Mouse (Mus musculus): ENCODE data around the gene Paf1. TPM values are rescaled to one million over a fixed set of nuclear protein-coding genes. Genes with fewer than 3 reads are reported as not detected.

Paf1 gene
- total and polyA plus RNA-seq, 2 experiments, result 16.1 to 59.1 TPM

DNA sequence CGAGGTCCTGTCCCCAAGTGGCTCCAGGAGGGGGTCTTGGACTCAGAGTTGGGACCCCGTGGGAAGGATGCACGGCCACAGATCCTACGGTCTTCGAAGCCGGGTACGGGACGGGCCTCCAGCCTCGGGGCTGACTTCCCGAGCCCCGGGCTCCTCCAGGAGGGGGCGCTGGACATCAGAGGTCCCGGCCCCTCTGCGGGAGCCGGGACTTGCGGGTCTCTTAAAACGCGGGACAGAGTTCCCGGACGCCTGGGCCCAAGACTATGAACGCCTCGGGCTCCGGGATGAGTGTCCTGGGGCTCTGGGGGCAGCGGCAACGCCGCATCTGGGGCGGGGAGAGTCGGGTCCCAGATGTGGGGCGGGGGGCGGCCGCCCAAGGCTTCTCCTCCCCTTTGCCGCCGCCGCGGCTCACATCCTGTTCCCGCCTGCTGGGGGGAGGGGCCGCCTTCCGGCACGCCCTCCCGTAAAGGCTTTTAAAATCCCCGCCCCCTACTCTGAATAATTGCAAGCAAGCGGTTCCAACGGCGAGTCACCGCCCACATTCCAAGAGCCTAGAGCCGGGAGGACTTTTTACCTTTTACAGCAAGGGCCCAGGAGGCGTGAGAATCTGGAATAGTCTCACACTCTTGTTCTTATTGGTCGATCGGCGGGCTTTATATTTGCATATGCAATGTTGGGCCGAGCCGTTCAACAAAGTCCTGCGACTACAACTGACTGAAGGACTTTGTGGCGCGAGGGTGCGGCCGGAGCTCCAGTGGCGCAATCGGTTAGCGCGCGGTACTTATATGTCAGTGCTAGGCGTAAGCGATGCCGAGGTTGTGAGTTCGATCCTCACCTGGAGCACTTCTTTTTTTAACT, 20.3 kb upstream of the Paf1 start, which contains the start of gene Plekhg2:
Gene Plekhg2, minus strand, starts transcription at position 349 of the 858 bp plus-strand sequence.
- peak; percentile 98 for DNase-seq (ENCODE audit: extremely low read depth, low read depth, low spot score)
- Histone ChIP-seq H3K27ac (replicated peaks; ENCODE audit: insufficient read depth, low read depth, low read length) (peak within 1 kb of the TSS; percentile 70), H3K36me3 (ENCODE audit: control insufficient read depth, insufficient read depth, low read length) (peaks cover 4% of the 10 kb centered on the region; the same call in 1 of the 2 replicates), H3K4me3 (ENCODE audit: insufficient read depth, low read depth, low read length) (peak within 1 kb of the TSS; percentile 84), H3K9ac (ENCODE audit: low read depth, low read length) (peak within 1 kb of the TSS; percentile 81), H3K79me2 (ENCODE audit: control insufficient read depth, insufficient read depth, low read length) (peaks cover 5% of the 10 kb centered on the region), H3K27me3 (ENCODE audit: control insufficient read depth, insufficient read depth, low read length) (no peaks in the 10 kb centered on the region), H3K4me1 (ENCODE audit: control insufficient read depth, insufficient read depth, low read length) (peaks cover 3% of the 10 kb centered on the region; the same call in 1 of the 2 replicates)
- TF ChIP-seq POLR2A (IDR thresholded peaks at IDR 0.05; ENCODE audit: extremely low read depth, insufficient read depth, low read length), result 0 out of 2 replicates have a peak, but pooled peaks have one; percentile 27
- peak; percentile 58 for TF ChIP-seq CTCF (IDR thresholded peaks at IDR 0.05; ENCODE audit: low read depth, low read length)
- under 1% methylated on average over 61 of the region's 66 CpGs for WGBS

DNA sequence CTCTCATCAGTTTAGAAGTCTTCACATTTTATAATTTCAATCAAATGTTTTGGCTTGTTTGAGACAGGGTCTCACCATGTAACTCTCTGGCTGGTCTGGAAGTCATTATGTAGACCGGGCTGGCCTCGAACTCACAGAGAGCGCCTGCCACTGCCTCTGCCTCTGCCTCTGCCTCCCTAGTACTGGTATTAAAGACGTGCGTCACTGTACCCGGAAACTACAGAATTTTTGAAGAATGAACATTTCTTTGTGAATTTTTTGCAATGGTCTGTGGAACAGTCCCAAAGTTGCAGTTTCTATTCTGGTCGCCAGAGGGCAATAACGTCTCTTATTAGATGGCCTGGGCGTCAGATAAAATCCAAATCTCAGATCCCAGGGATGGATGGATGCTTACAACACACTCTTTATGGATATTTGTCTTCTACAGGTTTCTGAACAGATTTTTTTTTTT, 19.6 kb upstream of the Paf1 start:
- Histone ChIP-seq H3K27me3 (ENCODE audit: control insufficient read depth, insufficient read depth, low read length) (no peaks in the 10 kb centered on the region), H3K9ac (ENCODE audit: low read depth, low read length) (peak overlapping the region; percentile 66), H3K79me2 (ENCODE audit: control insufficient read depth, insufficient read depth, low read length) (peaks cover 12% of the 10 kb centered on the region), H3K27ac (replicated peaks; ENCODE audit: insufficient read depth, low read depth, low read length) (peak overlapping the region; percentile 70), H3K36me3 (ENCODE audit: control insufficient read depth, insufficient read depth, low read length) (peaks cover 8% of the 10 kb centered on the region), H3K4me3 (ENCODE audit: insufficient read depth, low read depth, low read length) (peak overlapping the region; percentile 41), H3K4me1 (ENCODE audit: control insufficient read depth, insufficient read depth, low read length) (peaks cover 3% of the 10 kb centered on the region; the same call in 1 of the 2 replicates)
- TF ChIP-seq POLR2A (IDR thresholded peaks at IDR 0.05; ENCODE audit: extremely low read depth, insufficient read depth, low read length), result no peak
- no peak for TF ChIP-seq CTCF (IDR thresholded peaks at IDR 0.05; ENCODE audit: low read depth, low read length)
- under 1% methylated on average over 9 of the region's 9 CpGs for WGBS
- DNase-seq (ENCODE audit: extremely low read depth, low read depth, low spot score), result peak; percentile 76

DNA sequence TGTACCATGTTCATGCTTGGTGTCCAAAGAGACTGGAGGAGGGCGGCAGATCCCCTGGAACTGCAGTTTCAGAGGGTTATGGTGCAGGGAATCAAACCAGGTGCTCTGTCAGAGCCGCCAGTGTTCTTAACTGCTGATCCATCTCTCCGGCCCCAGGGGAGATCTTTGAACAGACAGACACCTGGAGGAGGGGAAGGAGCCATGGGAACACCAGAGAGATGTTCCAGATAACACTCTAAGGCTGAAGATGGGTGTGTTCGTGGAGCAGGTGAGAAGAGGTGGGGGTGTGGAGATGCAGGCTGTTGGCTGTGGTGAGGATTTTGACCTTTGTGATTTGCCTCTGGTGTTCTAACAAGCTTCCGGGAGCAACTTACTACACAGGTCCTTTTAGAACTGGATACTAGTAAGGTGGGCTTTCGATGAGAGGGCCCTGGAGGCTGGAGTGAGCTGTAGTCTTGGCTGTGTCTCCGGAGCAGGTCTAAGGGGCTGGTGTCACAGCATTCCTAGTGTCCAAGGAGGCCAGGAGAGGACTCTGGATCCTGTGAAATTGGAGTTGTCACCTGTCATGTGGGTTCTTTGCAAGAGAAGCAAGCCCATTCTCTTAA, 18.8 kb upstream of the Paf1 start:
- H3K36me3 ChIP-seq (ENCODE audit: control insufficient read depth, insufficient read depth, low read length), result peaks cover 8% of the 10 kb centered on the region
- TF ChIP-seq CTCF (IDR thresholded peaks at IDR 0.05; ENCODE audit: low read depth, low read length) (no peak), POLR2A (IDR thresholded peaks at IDR 0.05; ENCODE audit: extremely low read depth, insufficient read depth, low read length) (no peak)
- 67% methylated on average over 7 of the region's 7 CpGs for WGBS
- H3K27ac ChIP-seq (replicated peaks; ENCODE audit: insufficient read depth, low read depth, low read length), result peak overlapping the region; percentile 5; the same call in 1 of the 2 replicates
- no peak overlapping the region for H3K9ac ChIP-seq (ENCODE audit: low read depth, low read length)
- no peak for DNase-seq (ENCODE audit: extremely low read depth, low read depth, low spot score)
- H3K27me3 ChIP-seq (ENCODE audit: control insufficient read depth, insufficient read depth, low read length), result no peaks in the 10 kb centered on the region
- H3K79me2 ChIP-seq (ENCODE audit: control insufficient read depth, insufficient read depth, low read length), result peaks cover 20% of the 10 kb centered on the region
- H3K4me1 ChIP-seq (ENCODE audit: control insufficient read depth, insufficient read depth, low read length), result peaks cover 3% of the 10 kb centered on the region; the same call in 1 of the 2 replicates
- H3K4me3 ChIP-seq (ENCODE audit: insufficient read depth, low read depth, low read length), result no peak overlapping the region

DNA sequence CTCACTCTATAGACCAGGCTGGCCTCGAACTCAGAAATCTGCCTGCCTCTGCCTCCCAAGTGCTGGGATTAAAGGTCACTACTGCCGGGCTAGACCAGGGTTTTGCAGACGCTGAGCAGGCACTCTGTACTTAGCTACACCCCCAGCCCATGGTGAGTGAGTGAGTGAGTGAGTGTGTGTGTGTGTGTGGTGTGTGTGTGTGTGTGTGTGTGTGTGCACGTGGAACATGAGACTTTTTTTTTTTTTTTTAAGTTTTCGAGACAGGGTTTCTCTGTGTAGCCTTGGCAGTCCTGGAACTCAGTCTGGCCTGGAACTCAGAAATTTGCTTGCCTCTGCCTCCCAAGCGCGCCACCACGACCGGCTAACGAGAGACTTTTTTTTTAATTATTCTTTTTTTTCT, 18.1 kb upstream of the Paf1 start:
- DNase-seq (ENCODE audit: extremely low read depth, low read depth, low spot score), result peak; percentile 28
- Histone ChIP-seq H3K4me3 (ENCODE audit: insufficient read depth, low read depth, low read length) (no peak overlapping the region), H3K27me3 (ENCODE audit: control insufficient read depth, insufficient read depth, low read length) (no peaks in the 10 kb centered on the region), H3K9ac (ENCODE audit: low read depth, low read length) (no peak overlapping the region), H3K79me2 (ENCODE audit: control insufficient read depth, insufficient read depth, low read length) (peaks cover 20% of the 10 kb centered on the region), H3K27ac (replicated peaks; ENCODE audit: insufficient read depth, low read depth, low read length) (peak overlapping the region; percentile 97), H3K36me3 (ENCODE audit: control insufficient read depth, insufficient read depth, low read length) (peaks cover 8% of the 10 kb centered on the region), H3K4me1 (ENCODE audit: control insufficient read depth, insufficient read depth, low read length) (peaks cover 3% of the 10 kb centered on the region; the same call in 1 of the 2 replicates)
- 56% methylated on average over 10 of the region's 10 CpGs for WGBS
- TF ChIP-seq CTCF (IDR thresholded peaks at IDR 0.05; ENCODE audit: low read depth, low read length) (no peak), POLR2A (IDR thresholded peaks at IDR 0.05; ENCODE audit: extremely low read depth, insufficient read depth, low read length) (no peak)

DNA sequence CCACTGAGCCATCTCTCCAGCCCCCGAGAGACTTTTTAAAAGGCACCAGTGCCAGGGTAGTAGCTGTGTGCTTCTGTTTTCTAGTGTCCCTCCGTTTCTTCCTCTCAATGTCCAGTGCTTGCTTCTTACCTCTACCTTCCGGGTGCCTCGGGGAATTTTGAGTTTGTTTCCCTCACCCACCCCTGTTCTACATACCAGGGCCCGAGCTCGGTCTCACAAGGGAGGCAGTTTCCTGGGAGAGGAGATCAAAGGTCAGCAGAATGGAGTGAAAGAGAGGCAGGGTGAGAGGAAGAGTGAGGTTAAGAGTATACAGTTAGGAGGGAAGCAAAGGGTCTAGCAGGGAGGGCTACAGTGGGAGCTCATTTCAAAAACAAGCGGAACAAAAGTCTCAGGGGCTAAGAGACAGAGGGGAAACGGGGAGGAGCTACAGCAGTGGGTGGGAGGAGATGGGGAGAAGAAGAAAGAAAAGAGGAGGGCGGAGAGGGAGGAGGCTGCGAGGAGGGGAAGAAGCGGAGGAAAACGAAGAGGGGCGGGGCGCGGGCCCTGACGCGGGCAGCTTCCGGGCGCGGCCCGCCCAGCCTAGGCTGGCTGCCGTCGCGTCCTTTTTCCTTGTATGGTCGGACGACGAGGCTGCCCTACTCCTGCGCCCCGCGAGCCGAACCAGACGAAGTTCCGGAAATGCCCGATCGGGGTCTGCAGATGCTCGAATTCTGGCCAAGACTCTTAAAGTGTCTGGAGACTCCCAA, 17.4 kb upstream of the Paf1 start:
- Histone ChIP-seq H3K4me3 (ENCODE audit: insufficient read depth, low read depth, low read length) (peak overlapping the region; percentile 24), H3K27ac (replicated peaks; ENCODE audit: insufficient read depth, low read depth, low read length) (peak overlapping the region; percentile 97), H3K9ac (ENCODE audit: low read depth, low read length) (peak overlapping the region; percentile 67), H3K79me2 (ENCODE audit: control insufficient read depth, insufficient read depth, low read length) (peaks cover 20% of the 10 kb centered on the region), H3K27me3 (ENCODE audit: control insufficient read depth, insufficient read depth, low read length) (no peaks in the 10 kb centered on the region), H3K36me3 (ENCODE audit: control insufficient read depth, insufficient read depth, low read length) (peaks cover 8% of the 10 kb centered on the region), H3K4me1 (ENCODE audit: control insufficient read depth, insufficient read depth, low read length) (peaks cover 5% of the 10 kb centered on the region; the same call in 1 of the 2 replicates)
- WGBS, result under 1% methylated on average over 35 of the region's 36 CpGs
- DNase-seq (ENCODE audit: extremely low read depth, low read depth, low spot score), result peak; percentile 77
- TF ChIP-seq POLR2A (IDR thresholded peaks at IDR 0.05; ENCODE audit: extremely low read depth, insufficient read depth, low read length) (peak; percentile 81; the same call in 1 of the 2 replicates), CTCF (IDR thresholded peaks at IDR 0.05; ENCODE audit: low read depth, low read length) (no peak)
